Mouse (Mus musculus) layer of hippocampus, adult 9-11 months (tissue): ENCODE measurements at regions not wholly inside any gene's neighbourhood (a gene's known extent, or its start where the extent isn't known, plus 50 kb on each side); places are given as distances from the start of the nearest gene placed in this dataset.
"Not testable (repeated sequence)": the region's sequence is repeated elsewhere in the genome, so short reads cannot be mapped to it uniquely, and the experiment has no call there.

ENCODE experiments used
- DNase-seq: peaks from one replicate; pipeline ENCODE4 v3.0.0; 2022

DNA sequence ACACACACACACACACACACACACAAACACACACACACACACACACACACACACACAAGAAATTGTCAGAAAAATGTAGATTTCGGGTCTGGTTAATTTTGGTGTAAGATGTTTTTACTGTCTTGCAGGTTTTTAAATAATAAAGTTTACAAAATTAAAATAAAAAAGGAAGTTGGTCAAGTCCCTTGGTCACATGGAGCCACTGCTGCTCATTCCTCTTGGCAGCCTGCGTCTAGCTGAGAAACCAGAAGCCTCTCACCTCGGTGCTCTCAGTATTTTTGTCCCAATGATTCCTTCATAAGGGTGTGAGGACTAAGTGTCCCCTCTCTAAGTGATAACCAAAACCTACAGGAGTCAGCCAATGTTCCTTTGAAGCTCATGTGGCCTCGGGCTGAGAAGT is 76.8 kb upstream of the Smg1 start:
- DNase-seq, result no peak

DNA sequence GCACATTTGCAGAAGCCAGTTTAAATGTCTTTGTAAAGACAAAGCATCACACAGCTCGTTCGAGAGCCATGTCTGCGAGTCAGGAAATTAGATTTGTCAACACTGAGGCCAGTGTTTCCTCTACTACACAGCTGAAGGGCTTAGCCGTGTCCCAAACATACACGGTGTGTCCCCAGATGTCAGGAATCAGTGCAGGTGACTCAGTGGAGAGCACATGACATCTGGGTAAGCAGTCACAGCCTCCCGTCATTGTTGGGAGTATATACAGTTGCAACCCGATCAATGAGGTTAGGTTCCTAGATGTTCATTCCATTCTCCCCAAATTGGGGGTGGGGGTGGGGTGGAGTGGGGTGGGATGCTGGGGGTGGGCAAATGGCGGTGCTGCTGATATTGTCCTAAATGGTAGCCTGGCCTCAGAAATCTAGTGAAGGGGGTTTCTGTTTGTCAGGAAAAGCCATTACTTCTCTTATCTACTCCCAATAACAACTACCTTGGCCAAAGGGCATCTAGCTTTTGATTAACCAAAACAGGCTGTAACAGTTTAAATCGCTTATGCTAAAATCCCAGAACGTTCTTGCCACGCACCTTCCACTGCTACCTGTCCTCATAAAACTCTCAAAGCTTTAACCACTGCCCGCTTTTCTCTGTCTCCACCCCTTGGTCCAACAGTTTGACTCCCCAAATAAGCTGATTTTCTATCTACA is 75.1 kb upstream of the Smg1 start:
- DNase-seq, result no peak

DNA sequence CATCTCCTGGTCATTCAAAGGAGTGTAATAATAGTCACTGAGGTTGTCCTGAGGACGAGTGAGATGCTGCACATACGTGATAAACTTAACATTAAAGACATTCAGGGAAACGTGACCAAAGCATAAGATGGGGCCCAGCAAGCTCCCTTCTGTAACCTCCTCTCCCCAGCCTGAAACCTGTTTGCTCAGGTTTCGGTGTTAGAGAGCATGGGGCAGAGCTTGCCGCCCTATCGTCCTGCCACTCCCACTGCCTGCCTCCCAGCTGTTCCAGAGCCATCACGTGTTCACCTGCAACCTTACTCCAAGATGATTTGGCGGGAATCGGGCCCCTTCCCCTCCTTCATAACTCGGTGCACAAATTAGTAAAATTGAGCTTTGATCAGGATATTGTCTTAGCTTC is 71.4 kb upstream of the Smg1 start:
- DNase-seq, result not testable (repeated sequence)

DNA sequence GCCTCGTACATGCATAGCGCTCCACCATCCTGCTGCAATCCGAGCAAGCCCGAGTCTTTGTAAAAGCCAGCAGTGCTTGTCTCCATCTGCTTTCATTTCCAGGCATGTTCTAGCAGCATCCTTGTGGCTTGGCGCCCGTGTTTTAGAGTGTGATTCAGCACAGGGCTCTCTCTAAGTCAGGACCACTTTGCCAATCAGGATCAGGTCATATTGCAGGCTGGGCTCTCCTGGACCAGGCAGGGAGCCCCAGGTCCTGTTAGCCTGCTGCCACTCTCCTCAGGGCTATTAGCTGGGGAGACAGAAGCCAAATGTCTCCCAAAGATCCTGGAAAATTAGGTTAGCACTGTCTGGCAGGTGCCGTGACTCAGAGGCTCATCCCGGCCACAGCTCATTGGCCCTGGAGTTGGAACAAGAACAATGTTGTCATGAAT is 70.8 kb upstream of the Smg1 start:
- DNase-seq, result peak; percentile 78

DNA sequence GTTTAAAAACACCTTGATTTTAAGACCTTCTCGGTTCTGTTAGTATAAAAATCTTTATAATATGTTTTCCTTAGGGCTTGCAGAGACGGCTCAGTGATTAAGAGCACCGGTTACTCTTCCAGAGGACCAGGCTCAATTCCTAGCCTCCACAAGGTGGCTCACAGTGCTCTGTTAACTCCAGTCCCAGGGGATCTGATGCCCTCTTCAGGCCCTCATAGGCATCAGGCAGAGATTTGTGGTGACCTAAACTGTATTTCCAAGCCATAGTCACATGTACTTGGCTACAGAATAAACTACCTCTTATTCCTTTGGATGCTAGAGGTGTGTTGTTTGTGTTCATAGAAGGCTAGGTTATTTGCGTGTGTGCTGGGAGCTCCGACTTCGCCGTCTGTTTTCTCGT is 70.3 kb upstream of the Smg1 start:
- peak; percentile 26 for DNase-seq

DNA sequence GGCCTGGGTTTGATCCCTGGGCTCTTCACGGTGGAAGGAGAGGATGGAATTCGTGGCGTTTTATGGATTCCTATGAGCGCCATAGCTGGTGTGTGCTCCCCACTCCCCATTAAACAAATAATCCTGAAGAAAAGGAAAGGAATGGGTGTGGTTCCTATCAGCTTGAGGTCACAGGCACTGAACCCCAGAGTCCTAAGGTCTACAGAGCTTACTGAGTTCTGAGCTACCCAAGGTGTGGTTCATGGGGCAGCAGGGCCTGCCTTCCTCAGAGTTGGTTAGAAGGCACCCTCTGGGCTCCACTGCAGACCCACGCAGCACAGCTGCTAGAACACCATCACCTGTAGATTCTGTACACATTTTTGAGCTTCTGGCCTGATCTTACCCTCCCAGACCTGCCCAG is 66.3 kb upstream of the Smg1 start:
- DNase-seq, result no peak

DNA sequence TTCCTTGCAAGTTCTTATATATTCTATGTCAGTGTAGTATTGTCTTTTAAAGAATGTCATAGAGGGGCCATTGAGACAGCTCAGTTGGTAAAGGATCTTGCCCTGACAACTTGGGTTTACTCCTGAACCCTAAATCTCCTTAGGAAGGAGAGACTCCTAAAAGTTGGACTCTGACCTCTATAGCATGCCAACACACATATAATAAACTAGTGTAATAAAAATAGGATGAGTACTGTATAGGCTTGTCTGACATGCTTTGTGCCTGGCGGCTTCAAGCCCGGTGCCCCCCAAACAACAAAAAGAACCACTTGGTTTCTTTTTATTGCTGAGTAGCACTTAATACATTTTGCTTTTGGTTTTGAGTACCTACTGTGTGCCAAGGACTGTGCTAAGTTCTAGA is 65.4 kb upstream of the Smg1 start:
- DNase-seq, result no peak

DNA sequence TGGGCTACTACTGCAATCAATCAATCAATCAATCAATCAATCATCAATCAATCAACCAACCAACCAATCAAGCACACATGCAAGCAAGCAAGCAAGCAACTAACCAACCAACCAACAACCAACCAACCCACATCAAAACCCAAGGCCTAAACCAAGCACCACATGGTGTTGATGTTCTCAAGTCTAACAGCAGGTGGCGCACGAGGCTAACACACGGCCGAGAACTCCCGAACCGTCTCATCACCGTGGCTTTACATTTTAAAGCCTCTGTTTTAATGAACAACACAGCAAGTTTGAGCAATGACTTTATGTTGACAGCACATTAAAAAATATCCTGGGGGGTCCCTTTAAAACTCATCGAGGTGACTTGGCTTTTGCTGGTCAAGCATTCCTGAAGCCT is 61.3 kb upstream of the Smg1 start:
- DNase-seq, result peak; percentile 61

DNA sequence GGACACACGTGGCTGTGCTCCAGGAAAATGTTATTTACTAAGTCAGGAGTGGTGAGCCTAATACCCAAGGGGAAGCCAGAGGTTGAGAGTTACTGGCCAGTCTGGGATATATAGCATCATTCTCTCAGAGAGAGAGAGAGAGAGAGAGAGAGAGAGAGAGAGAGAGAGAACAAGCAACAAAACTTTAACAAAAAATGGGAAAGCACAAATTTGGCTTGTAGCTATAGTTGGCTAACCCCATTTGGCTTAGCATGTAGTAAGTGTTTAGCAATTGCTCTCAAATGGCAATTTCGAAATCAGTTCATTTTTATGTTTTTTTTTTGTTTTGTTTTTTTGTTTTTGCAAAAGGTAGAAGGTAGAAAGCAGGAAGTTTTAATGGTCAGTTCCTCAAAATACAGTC is 60.9 kb upstream of the Smg1 start:
- DNase-seq, result no peak

DNA sequence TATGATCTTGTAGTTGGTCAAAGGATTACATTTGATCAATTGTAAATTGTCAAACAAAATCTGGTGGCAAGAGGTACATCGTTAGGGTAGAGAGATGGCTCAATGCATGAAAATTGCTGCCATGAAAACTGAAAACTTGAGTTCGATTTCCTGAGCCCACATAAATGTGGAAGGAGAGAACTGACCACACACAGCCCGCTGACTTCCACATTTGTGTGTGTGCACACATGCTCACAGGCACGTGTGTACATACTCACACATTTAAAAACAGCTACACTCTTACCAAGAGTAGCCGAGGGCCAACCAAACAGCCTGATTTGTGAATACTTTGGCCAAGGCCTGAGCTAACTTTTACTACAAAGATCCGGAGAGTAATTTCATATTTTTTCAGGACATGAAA is 60.5 kb upstream of the Smg1 start:
- DNase-seq, result no peak

DNA sequence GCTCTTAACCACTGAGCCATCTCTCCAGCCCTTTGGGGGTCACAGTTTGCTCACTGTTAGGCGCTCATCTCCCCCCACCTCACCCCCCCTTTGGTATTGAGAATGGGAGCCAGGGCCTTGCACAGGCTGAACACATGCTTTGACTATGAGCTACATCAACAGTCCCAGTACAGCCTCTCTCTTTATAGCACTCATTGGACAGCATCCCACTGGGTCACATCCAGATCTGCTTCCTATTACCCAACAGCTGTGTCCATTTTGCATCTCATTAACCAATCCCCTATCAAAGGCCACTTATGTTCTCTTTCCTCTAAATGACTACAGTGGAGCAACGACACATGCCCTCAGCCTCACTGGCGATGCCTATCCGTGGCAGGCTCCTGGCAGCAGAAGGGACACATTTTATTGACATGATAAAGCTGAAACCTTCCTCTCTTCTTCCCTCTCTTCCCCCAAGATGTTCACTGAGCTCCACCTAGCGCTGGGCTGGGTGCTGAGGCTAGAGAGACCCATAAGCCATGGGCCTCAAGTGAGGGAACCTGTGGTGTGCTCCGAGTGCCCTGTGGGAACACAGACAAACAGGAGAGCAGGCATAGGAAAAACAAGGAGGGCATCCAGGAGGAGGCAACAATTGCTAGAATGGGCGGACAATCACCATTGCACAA is 57.3 kb upstream of the Smg1 start:
- peak; percentile 85 for DNase-seq

DNA sequence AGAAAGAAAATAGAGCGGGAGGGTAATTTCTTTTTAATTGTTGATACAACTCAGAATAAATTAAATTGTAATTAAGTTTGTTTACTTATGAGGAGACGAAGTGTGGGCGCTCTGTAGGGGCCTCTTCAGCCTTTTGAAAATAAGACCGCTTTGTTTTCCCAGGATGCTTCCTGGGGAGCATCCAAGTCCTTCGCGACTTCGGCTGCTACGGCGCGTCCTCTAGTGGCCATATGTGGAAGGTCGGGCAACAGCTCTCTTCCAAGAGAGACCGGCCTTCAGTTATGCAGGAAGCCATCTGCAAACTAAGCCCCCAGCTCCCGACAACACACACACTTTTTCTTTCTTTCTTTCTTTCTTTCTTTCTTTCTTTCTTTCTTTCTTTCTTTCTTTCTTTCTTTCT is 54.1 kb upstream of the Smg1 start:
- peak; percentile 71 for DNase-seq

DNA sequence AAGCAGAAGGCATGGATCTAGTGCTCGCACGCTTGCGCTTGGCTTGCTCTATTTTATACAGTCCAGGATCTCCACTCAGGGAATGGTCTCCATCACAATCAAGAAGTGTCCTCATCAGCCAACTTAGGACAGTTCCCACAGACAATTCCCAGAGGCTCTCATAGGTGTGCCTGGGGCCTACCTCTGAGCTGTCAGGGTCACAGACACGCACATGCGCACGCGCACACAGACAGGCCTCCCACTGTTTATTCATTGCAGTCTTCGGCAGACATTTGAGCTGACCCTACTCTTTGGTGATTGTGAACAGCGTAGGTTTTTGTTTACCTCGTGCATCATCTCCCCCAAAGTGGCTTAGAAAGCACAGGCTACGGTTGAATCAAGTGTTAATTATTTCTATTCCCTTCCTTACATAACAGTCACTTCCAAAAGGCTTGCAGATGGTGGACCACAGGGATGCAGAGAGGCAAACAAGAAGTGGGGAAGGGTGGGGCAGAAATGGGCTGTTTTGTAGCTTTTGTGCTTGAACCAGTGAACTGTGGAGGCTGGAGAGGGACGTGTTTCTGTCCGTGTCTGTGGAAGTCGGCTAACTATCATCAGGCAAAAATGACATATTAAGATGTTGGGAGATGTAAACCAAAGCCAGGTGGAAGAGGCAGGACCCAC is 53.5 kb upstream of the Smg1 start:
- DNase-seq, result no peak

DNA sequence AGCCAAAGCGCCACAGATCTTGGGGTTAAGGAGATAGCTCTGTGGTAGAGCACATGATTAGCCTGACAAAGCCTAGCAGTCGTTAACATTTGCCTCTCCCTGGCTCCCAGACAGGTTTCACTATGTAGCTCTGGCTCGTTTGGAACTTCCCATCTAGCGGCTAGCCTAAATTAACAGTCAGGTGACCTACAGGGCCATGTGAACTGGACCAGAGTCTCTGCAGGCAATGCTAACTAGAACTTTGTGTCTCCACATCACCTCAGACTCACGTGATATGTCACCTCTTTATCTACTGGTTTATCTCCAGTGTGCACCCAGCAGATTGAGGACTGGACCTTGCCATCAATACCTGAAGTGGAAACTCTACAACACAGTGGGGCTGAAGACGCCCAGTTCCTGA is 52.4 kb upstream of the Smg1 start:
- no peak for DNase-seq

DNA sequence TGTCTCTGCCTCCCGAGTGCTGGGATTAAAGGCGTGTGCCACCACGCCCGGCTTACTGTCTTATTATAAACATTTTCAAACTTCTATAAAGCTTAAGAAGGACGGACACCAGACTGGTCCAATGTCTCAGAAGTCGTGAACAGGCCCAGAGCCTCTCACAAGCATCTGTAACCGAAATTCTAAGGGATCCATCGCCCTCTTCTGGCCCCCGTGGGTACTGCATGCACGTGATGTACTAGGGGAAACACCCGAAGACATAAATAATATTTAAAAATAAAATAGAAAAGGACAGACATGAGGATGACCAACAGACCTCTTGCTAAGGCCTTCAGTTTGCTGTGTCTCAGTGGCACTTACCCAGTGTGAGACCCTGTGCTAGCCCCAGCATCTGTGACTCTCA is 51.8 kb upstream of the Smg1 start:
- no peak for DNase-seq

DNA sequence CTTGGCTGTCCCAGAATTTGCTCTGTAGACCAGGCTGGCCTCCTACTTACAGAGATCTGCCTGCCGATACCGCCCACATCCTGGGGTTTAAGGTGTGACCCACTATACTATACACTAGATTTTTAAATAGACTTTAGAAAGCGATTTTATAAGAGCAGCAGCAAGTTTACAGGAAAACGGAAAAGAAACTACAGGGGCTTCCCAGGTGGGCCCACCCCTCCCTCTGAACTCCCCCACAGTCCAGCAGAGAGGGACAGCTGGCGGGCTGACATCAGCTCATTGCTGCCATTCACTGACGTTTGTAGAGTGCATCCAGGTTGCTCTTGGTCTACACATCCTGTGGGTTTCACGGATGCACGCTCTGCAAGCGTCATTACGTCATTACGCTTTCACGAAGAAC is 51.2 kb upstream of the Smg1 start:
- DNase-seq, result no peak
